Mouse (Mus musculus): ENCODE data around the gene Scmh1.

DNA sequence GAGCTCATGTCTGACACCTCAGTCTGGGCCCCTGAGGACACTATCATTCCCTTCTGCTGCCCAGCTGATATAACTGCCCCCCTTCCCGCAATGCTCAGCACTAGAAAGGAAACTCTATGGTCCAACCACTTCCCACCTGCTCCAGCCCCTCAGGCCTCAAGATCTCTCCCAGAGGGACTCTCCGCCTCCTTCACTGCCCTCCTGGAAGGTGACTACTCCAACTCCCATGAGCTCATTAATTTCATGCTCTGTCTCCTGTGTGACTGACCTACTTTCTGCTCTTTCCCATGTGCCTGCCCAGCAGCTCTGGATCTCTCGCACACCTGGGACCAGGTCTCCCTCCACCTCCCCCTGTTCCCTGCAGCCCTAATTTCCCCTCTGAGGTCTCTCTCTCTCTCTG, 32.2 kb upstream of the Scmh1 start:
- no peak for TF ChIP-seq CTCF (IDR thresholded peaks at IDR 0.05; ENCODE audit: low read depth)
- no peak for TF ChIP-seq EP300 (IDR thresholded peaks at IDR 0.05; ENCODE audit: low read depth)
